Mouse (Mus musculus): Measurements from ENCODE around the gene Vmn2r121. TPM values are rescaled to one million over a fixed set of nuclear protein-coding genes. Genes with fewer than 3 reads are reported as not detected.

The Vmn2r121 gene
- polyA plus RNA-seq (2012): not detected in 2 replicates

DNA sequence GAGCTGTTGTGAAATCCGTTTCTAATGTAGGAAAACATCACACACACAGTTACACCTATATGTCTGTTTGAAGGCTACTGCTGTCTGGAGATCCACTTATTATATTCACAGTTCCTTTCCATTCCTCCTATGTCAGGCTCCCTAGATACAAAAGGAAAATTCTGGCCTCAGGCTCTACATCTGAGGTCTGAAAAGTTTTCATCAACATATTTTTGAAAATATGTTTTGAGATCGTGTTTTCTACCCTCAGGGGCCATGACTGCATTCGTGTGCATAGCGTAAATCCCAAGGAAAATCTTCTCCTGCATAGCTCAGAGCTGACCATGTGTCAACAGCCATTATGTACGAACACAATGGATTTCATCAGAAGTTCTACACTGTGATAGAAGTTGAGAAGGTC, at the start of gene Vmn2r121:
Gene Vmn2r121 (minus strand): TSS at position 101 of the 400 bp plus-strand sequence.
- H3K9me3 ChIP-seq (ENCODE audit: control insufficient read depth, low read length): no peaks in the 10 kb centered on the region
- no peaks in the 10 kb centered on the region for H3K36me3 ChIP-seq (ENCODE audit: control insufficient read depth)
- H3K27me3 ChIP-seq (ENCODE audit: control insufficient read depth): no peaks in the 10 kb centered on the region
- no peaks in the 10 kb centered on the region for H3K4me1 ChIP-seq (ENCODE audit: control insufficient read depth)
- no peak within 1 kb of the TSS for H3K4me3 ChIP-seq (replicated peaks)
- no peak for TF ChIP-seq TAL1 (IDR thresholded peaks at IDR 0.05; ENCODE audit: low read length)
- TF ChIP-seq GATA1 (IDR thresholded peaks at IDR 0.05; ENCODE audit: low read length): no peak

Measured in erythroblast, embryonic 14.5 days (primary cell).